Mouse (Mus musculus): ENCODE data around the gene Sept11.

DNA sequence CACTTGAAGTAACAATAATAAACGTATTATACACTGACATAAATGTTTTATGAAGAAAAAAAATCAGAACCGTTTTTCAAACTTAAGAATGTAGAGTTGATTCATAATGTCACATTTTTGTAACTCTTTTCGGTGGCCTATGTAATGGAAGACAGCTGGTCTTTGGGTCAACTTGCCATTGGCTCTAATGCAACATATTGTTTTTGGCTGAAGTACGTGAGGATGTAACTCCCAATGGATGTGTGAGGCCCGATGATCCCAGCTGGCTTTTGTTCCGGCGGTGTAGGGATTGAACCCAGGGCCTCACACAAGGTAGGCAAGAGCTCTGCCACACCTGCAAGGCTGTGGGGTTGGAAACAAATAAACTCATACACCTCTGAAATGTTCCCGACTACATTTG lies 28.4 kb downstream of the Sept11 start:
- TF ChIP-seq POLR2A (IDR thresholded peaks at IDR 0.05; ENCODE audit: insufficient read depth, low read depth, low read length) = no peak
- no peak for TF ChIP-seq CTCF (IDR thresholded peaks at IDR 0.05; ENCODE audit: insufficient read depth, low read depth, low read length)

Data from olfactory bulb, adult 2 months (tissue).